Mouse (Mus musculus): ENCODE results near the gene Ubap2l. TPM values are rescaled to one million over a fixed set of nuclear protein-coding genes. Genes with fewer than 3 reads are reported as not detected.

Gene Ubap2l
- 100 to 1,000 TPM; 152 to 166 TPM for total RNA-seq (2021)
- long read RNA-seq, experiment 1, partial matches to known transcripts = 21 of 28 reads
- long read RNA-seq, experiment 1, other reads (novel, unspliced or antisense) = 6 of 28 reads
- long read RNA-seq, experiment 2, transcript Ubap2l-208 (28 exons, 3,975 nt) = major isoform, 5 of 86 reads
- long read RNA-seq, experiment 2, partial matches to known transcripts = 14 of 86 reads
- long read RNA-seq, experiment 2, other reads (novel, unspliced or antisense) = 60 of 86 reads

GRCm38 (mm10) chr3:90052351-90053241 lies at the start of gene Ubap2l:
Gene Ubap2l, minus strand, starts transcription at chr3:90052628.
- peak; percentile 95 for DNase-seq

- DNase-seq = no peak
Observed at GRCm38 (mm10) chr3:90101673-90102072, 49.2 kb upstream of the Ubap2l start.

GRCm38 (mm10) chr3:90101010-90101409 lies 48.6 kb upstream of the Ubap2l start:
- DNase-seq = no peak

GRCm38 (mm10) chr3:90097928-90098327 lies 45.5 kb upstream of the Ubap2l start:
- DNase-seq = no peak

- no peak for DNase-seq
Observed at GRCm38 (mm10) chr3:90094453-90094852, 42.0 kb upstream of the Ubap2l start.

- DNase-seq = no peak
Observed at GRCm38 (mm10) chr3:90090892-90091291, 38.5 kb upstream of the Ubap2l start.

GRCm38 (mm10) chr3:90088617-90089016 lies 36.2 kb upstream of the Ubap2l start:
- DNase-seq = no peak

GRCm38 (mm10) chr3:90086068-90086467 lies 33.6 kb upstream of the Ubap2l start:
- DNase-seq = no peak

GRCm38 (mm10) chr3:90085281-90085680 lies 32.9 kb upstream of the Ubap2l start:
- no peak for DNase-seq

GRCm38 (mm10) chr3:90084790-90085189 lies 32.4 kb upstream of the Ubap2l start:
- no peak for DNase-seq

GRCm38 (mm10) chr3:90083698-90084324 lies 31.4 kb upstream of the Ubap2l start:
- DNase-seq = peak; percentile 48

GRCm38 (mm10) chr3:90083034-90083433 lies 30.6 kb upstream of the Ubap2l start:
- DNase-seq = peak; percentile 53

GRCm38 (mm10) chr3:90081365-90082240 lies 29.2 kb upstream of the Ubap2l start:
- DNase-seq = no peak

GRCm38 (mm10) chr3:90080498-90080863 lies 28.1 kb upstream of the Ubap2l start:
- DNase-seq = no peak

- DNase-seq = peak; percentile 79
Observed at GRCm38 (mm10) chr3:90079763-90080497, 27.5 kb upstream of the Ubap2l start.

- peak; percentile 96 for DNase-seq
Observed at GRCm38 (mm10) chr3:90079133-90079762, 26.8 kb upstream of the Ubap2l start.

- DNase-seq = no peak
Observed at GRCm38 (mm10) chr3:90078224-90078623, 25.8 kb upstream of the Ubap2l start.

- DNase-seq = peak; percentile 88
Observed at GRCm38 (mm10) chr3:90076921-90077716, 24.7 kb upstream of the Ubap2l start.

GRCm38 (mm10) chr3:90072294-90072693 lies 19.9 kb upstream of the Ubap2l start, which contains the start of gene Tpm3:
Gene Tpm3, plus strand, starts transcription at chr3:90072649.
- DNase-seq = no peak

GRCm38 (mm10) chr3:90069688-90070087 lies 17.3 kb upstream of the Ubap2l start:
- DNase-seq = no peak

All from adrenal gland, postnatal 10 days (tissue).